Mouse (Mus musculus): ENCODE results near the gene Mras. TPM values are rescaled to one million over a fixed set of nuclear protein-coding genes. Genes with fewer than 3 reads are reported as not detected.

Gene Mras
- polyA plus RNA-seq, 1 experiment from 2014 or later = 59.9 TPM

DNA sequence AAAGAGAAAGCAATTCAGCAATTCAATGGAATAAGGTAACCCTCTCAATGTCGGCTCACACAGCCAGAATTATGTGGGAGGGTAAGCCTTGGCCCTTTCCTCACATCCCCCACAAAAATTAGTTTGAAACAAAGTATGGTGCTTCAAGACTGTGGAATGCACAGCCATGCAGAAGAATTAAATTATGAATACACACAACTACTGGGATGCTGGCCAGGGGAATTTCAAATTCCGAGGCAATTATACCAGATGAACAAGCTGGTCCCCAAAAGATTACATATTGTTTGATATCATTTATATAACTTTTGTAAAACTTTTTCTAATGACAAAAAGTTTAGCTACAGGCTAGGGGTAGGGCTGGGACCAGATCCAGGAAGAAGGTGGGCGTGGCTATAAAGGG lies 10.1 kb upstream of the Mras start:
- Histone ChIP-seq H3K27me3 (ENCODE audit: control insufficient read depth, insufficient read depth, low read length) (no peaks in the 10 kb centered on the region), H3K27ac (replicated peaks; ENCODE audit: low read depth, low read length) (no peak overlapping the region), H3K9ac (replicated peaks; ENCODE audit: low read length) (no peak overlapping the region), H3K4me1 (ENCODE audit: control insufficient read depth, insufficient read depth, low read length) (0 out of 2 replicates have a peak, but pooled peaks cover 5% of the 10 kb centered on the region), H3K9me3 (ENCODE audit: control insufficient read depth, low read length) (no peaks in the 10 kb centered on the region), H3K4me3 (replicated peaks; ENCODE audit: low read depth, low read length) (no peak overlapping the region), H3K4me2 (ENCODE audit: low read length) (no peak overlapping the region), H3K36me3 (ENCODE audit: control insufficient read depth, insufficient read depth, low read length) (no peaks in the 10 kb centered on the region)
- no peak for DNase-seq
- 82% methylated on average over 3 of the region's 3 CpGs for WGBS
- ATAC-seq (ENCODE audit: low FRiP score, low TSS enrichment) = no peak

DNA sequence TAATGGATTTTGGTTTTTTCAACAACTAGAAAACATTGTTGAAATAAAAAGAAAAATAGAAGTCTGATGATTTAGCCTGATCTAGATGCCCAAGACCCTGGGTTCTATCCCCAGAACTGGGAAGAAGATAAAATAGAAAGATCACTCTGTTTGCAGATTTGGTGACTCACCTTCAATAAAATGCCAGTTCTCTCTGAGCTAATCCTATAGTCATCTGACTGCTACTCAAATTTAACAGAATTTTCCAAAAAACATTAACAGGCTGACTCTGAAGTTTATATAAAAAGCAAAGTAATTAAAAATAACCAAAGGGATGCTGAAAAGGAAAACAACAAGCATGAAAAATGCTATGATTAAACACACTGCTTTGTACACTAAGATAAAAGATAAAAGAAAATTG lies 9.1 kb upstream of the Mras start:
- H3K4me1 ChIP-seq (ENCODE audit: control insufficient read depth, insufficient read depth, low read length) = 0 out of 2 replicates have a peak, but pooled peaks cover 5% of the 10 kb centered on the region
- no peak overlapping the region for H3K4me2 ChIP-seq (ENCODE audit: low read length)
- no peaks in the 10 kb centered on the region for H3K36me3 ChIP-seq (ENCODE audit: control insufficient read depth, insufficient read depth, low read length)
- no peak overlapping the region for H3K27ac ChIP-seq (replicated peaks; ENCODE audit: low read depth, low read length)
- no peak for ATAC-seq (ENCODE audit: low FRiP score, low TSS enrichment)
- no peaks in the 10 kb centered on the region for H3K9me3 ChIP-seq (ENCODE audit: control insufficient read depth, low read length)
- H3K4me3 ChIP-seq (replicated peaks; ENCODE audit: low read depth, low read length) = no peak overlapping the region
- no peaks in the 10 kb centered on the region for H3K27me3 ChIP-seq (ENCODE audit: control insufficient read depth, insufficient read depth, low read length)
- no peak for DNase-seq
- H3K9ac ChIP-seq (replicated peaks; ENCODE audit: low read length) = no peak overlapping the region

DNA sequence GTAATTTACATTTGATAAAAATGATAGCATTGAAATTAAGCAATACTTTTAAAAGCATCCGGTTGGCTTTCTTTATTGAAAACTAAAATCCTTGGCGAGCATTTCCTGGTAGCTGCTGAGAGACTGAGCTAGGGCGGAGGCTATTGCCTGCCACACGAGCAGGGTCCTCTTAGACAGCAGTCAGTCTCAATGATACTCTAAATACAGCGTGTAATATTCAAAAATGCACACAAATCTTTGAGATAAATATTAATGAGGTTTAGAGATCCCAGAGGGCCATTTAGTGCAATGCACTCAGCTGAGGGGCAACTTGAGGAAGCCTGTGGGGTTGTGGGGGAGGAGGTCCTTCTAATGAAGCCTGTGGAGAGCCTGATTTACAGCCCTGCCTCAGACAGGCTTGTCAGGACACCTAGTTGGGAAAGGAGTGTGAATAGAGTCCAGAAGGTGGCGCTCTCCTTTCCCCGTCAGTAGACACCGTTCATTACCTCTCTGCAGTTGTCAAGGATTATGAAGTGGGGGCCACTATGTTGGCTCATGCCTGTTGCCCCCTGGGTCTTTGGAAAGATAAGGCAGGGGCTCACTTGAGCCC lies 7.5 kb upstream of the Mras start:
- no peak overlapping the region for H3K9ac ChIP-seq (replicated peaks; ENCODE audit: low read length)
- peak; percentile 63; the same call in 1 of the 2 replicates for ATAC-seq (ENCODE audit: low FRiP score, low TSS enrichment)

DNA sequence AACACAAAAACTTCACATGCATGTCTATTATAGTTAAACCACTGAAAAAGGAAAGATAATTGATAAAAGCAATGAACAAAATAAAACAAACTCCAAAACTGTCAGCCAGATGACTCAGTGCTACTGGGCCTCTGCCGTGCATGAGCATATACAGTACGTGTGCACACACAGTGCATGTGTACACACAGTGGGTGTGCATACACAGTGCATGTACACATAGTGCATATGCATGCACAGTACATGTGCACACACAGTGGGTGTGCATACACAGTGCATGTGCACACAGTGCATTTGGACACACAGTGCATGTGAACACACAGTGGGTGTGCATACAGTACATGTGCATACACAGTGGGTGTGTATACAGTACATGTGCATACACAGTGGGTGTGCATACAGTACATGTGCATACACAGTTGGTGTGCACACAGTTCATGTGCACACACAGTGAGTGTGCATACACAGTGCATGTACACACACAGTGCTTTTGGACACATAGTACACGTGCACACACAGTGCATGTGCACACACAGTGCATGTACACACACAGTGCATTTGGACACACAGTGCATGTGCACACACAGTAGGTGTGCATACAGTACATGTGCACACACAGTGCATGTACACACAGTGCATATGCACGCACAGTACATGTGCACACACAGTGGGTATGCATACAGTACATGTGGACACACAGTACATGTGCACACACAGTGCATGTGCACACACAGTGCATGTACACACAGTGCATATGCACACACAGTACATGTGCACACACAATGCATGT lies 4.7 kb upstream of the Mras start:
- Histone ChIP-seq H3K9ac (replicated peaks; ENCODE audit: low read length) (no peak overlapping the region), H3K4me2 (ENCODE audit: low read length) (no peak overlapping the region), H3K4me1 (ENCODE audit: control insufficient read depth, insufficient read depth, low read length) (0 out of 2 replicates have a peak, but pooled peaks cover 5% of the 10 kb centered on the region), H3K27ac (replicated peaks; ENCODE audit: low read depth, low read length) (no peak overlapping the region), H3K27me3 (ENCODE audit: control insufficient read depth, insufficient read depth, low read length) (peaks cover 8% of the 10 kb centered on the region; the same call in 1 of the 2 replicates), H3K36me3 (ENCODE audit: control insufficient read depth, insufficient read depth, low read length) (no peaks in the 10 kb centered on the region), H3K9me3 (ENCODE audit: control insufficient read depth, low read length) (no peaks in the 10 kb centered on the region), H3K4me3 (replicated peaks; ENCODE audit: low read depth, low read length) (no peak overlapping the region)
- 93% methylated on average over 4 of the region's 4 CpGs for WGBS
- ATAC-seq (ENCODE audit: low FRiP score, low TSS enrichment) (no peak; the same call in 1 of the 2 replicates), DNase-seq (no peak)

More for the DNA sequence above, 7.5 kb upstream of the Mras start:
- peak; percentile 76 for DNase-seq
- no peak overlapping the region for H3K27ac ChIP-seq (replicated peaks; ENCODE audit: low read depth, low read length)
- WGBS = 25% methylated on average over 8 of the region's 8 CpGs
- H3K4me2 ChIP-seq (ENCODE audit: low read length) = no peak overlapping the region
- 0 out of 2 replicates have a peak, but pooled peaks cover 5% of the 10 kb centered on the region for H3K4me1 ChIP-seq (ENCODE audit: control insufficient read depth, insufficient read depth, low read length)
- no peaks in the 10 kb centered on the region for H3K27me3 ChIP-seq (ENCODE audit: control insufficient read depth, insufficient read depth, low read length)
- H3K36me3 ChIP-seq (ENCODE audit: control insufficient read depth, insufficient read depth, low read length) = no peaks in the 10 kb centered on the region
- no peaks in the 10 kb centered on the region for H3K9me3 ChIP-seq (ENCODE audit: control insufficient read depth, low read length)
- H3K4me3 ChIP-seq (replicated peaks; ENCODE audit: low read depth, low read length) = no peak overlapping the region

DNA sequence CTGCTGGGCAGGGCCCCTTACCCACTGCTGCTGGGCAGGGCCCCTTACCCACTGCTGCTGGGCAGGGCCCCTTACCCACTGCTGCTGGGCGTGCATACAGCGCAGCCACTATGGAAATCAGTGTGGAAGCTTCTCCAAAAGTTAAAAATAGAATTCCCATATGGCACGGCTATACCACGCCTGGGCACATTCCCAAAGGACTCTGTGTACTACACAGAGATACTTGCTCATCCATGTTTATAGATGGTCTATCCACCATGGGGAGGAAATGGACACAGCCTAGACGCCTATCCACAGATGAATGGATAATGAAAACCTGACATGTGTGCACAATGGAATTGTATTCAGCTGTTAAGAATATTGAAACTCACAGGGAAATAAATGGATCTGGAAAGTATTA lies 3.8 kb upstream of the Mras start:
- no peak for ATAC-seq (ENCODE audit: low FRiP score, low TSS enrichment)
- WGBS = 75% methylated on average over 5 of the region's 5 CpGs
- H3K4me2 ChIP-seq (ENCODE audit: low read length) = no peak overlapping the region

DNA sequence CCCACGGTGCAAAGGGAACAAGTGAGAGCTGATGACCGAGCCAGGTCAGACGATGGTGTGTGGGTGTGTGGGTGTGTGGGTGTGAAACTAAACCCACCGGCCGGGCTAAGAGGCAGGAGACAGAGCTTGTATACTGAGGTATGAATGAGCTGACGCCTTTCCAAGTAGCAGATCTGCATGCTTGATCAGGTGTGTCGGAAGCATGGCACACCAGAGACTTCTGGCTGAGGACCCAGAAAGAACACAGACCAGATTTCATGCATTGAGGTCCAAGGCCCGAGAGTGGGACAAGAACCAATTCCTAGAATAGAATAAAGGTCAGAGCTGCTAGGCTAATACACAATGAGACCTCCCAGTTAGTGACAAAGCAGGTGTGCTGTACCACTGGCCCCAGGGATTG lies 1.9 kb upstream of the Mras start:
- WGBS = 82% methylated on average over 8 of the region's 8 CpGs

More for the DNA sequence above, 3.8 kb upstream of the Mras start:
- Histone ChIP-seq H3K4me3 (replicated peaks; ENCODE audit: low read depth, low read length) (no peak overlapping the region), H3K4me1 (ENCODE audit: control insufficient read depth, insufficient read depth, low read length) (0 out of 2 replicates have a peak, but pooled peaks cover 5% of the 10 kb centered on the region), H3K36me3 (ENCODE audit: control insufficient read depth, insufficient read depth, low read length) (no peaks in the 10 kb centered on the region), H3K27me3 (ENCODE audit: control insufficient read depth, insufficient read depth, low read length) (peaks cover 8% of the 10 kb centered on the region; the same call in 1 of the 2 replicates), H3K9me3 (ENCODE audit: control insufficient read depth, low read length) (no peaks in the 10 kb centered on the region), H3K9ac (replicated peaks; ENCODE audit: low read length) (no peak overlapping the region), H3K27ac (replicated peaks; ENCODE audit: low read depth, low read length) (no peak overlapping the region)
- no peak for DNase-seq

DNA sequence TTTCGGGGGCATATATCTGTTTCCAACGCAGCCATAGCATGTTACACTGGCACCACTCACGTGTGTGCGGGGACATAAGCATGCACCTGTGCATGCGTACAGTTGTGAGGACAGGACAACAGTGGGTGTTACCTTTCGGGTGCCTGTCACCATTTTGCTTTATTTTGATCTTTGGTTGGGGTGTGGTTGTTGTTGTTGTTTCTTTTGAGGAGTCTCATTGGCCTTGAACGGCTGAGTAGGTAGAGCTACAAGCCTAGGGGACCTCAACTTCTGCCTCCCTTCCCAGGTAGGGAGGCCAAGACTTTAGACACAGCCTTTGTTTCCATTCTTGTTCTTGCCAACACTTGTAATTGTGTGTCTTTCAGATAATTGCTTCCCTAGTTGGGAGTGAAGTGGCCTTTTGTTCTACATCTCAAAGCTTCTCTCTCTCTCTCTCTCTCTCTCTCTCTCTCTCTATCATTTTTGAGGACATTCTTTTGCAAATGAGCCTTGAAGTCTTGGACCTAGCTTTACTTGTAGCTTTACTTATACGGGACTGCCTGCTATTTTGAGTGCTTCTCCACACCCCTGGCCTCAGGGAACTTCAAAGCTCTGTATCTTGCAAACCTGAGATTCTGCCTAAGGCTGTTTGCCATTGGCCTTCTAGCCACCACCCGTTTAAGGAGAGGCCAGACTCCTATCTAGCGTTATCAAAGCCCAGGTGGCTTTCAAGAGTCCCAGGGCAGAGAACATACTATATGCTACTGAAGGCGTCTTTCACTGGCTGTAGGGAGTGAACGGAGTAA lies 792 bp upstream of the Mras start:
- Histone ChIP-seq H3K9me3 (ENCODE audit: control insufficient read depth, low read length) (no peaks in the 10 kb centered on the region), H3K36me3 (ENCODE audit: control insufficient read depth, insufficient read depth, low read length) (no peaks in the 10 kb centered on the region), H3K27ac (replicated peaks; ENCODE audit: low read depth, low read length) (no peak overlapping the region), H3K4me1 (ENCODE audit: control insufficient read depth, insufficient read depth, low read length) (peaks cover 27% of the 10 kb centered on the region), H3K9ac (replicated peaks; ENCODE audit: low read length) (no peak overlapping the region), H3K4me3 (replicated peaks; ENCODE audit: low read depth, low read length) (no peak overlapping the region), H3K27me3 (ENCODE audit: control insufficient read depth, insufficient read depth, low read length) (peaks cover 8% of the 10 kb centered on the region; the same call in 1 of the 2 replicates), H3K4me2 (ENCODE audit: low read length) (no peak overlapping the region)
- DNase-seq (no peak), ATAC-seq (ENCODE audit: low FRiP score, low TSS enrichment) (no peak)
- 84% methylated on average over 12 of the region's 12 CpGs for WGBS

More for the DNA sequence above, 1.9 kb upstream of the Mras start:
- peaks cover 8% of the 10 kb centered on the region; the same call in 1 of the 2 replicates for H3K27me3 ChIP-seq (ENCODE audit: control insufficient read depth, insufficient read depth, low read length)
- H3K4me1 ChIP-seq (ENCODE audit: control insufficient read depth, insufficient read depth, low read length) = peaks cover 16% of the 10 kb centered on the region
- no peak overlapping the region for H3K27ac ChIP-seq (replicated peaks; ENCODE audit: low read depth, low read length)
- H3K9me3 ChIP-seq (ENCODE audit: control insufficient read depth, low read length) = no peaks in the 10 kb centered on the region
- no peak overlapping the region for H3K9ac ChIP-seq (replicated peaks; ENCODE audit: low read length)
- H3K36me3 ChIP-seq (ENCODE audit: control insufficient read depth, insufficient read depth, low read length) = no peaks in the 10 kb centered on the region
- H3K4me3 ChIP-seq (replicated peaks; ENCODE audit: low read depth, low read length) = no peak overlapping the region
- H3K4me2 ChIP-seq (ENCODE audit: low read length) = no peak overlapping the region
- no peak for DNase-seq
- ATAC-seq (ENCODE audit: low FRiP score, low TSS enrichment) = no peak

DNA sequence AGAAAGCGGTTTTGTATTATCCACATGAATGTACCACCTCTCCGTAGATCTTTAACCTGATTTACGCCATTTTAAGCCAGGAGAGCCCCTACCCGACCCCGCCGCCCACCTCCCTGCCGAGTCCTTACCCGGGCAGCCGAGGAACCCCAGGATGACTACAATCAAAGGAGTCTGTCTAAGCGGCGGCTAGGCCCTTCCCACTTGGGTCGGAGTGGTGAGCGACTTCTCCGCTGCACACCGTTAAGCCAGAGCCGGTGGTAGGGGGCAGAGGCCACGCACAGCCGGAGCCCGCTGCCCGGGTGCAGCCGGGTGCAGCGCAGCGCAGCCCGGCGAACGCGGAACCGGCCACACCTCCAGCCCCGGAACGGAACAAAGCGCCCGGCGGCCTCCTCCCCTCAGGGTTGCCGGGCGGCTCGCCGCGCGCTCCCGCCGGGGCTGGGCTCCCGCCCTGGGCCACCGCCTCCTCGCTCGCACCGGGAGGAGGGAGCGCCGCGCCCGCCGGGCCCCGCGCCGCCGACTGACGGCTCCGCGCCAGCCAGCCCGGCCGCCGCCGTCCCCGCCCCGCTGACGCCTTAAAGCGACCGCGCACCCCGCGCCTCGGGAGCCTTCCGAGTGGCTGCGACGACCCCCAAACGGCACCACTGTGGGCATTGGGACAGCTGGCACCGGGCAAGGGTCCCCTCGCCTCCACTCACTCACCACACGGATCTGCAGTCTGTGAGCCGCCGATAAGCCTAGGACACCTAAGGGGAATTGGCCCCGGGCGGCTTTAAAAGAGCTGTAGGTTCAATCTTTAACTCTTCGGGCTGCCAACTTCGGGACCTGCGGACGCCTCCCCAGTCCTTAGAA lies 775 bp downstream of the Mras start:
- under 1% methylated on average over 74 of the region's 86 CpGs for WGBS
- peak overlapping the region; percentile 89 for H3K4me3 ChIP-seq (replicated peaks; ENCODE audit: low read depth, low read length)
- H3K27me3 ChIP-seq (ENCODE audit: control insufficient read depth, insufficient read depth, low read length) = peaks cover 8% of the 10 kb centered on the region; the same call in 1 of the 2 replicates
- peak overlapping the region; percentile 86 for H3K4me2 ChIP-seq (ENCODE audit: low read length)
- H3K27ac ChIP-seq (replicated peaks; ENCODE audit: low read depth, low read length) = peak overlapping the region; percentile 92
- H3K36me3 ChIP-seq (ENCODE audit: control insufficient read depth, insufficient read depth, low read length) = no peaks in the 10 kb centered on the region
- H3K9me3 ChIP-seq (ENCODE audit: control insufficient read depth, low read length) = no peaks in the 10 kb centered on the region
- ATAC-seq (ENCODE audit: low FRiP score, low TSS enrichment) = peak; percentile 86
- peak; percentile 86 for DNase-seq
- peaks cover 32% of the 10 kb centered on the region for H3K4me1 ChIP-seq (ENCODE audit: control insufficient read depth, insufficient read depth, low read length)
- peak overlapping the region; percentile 93 for H3K9ac ChIP-seq (replicated peaks; ENCODE audit: low read length)
